Mouse (Mus musculus) urinary bladder, postnatal 14 days (tissue): ENCODE data around the gene Ric1.
"Not testable (repeated sequence)": the region's sequence is repeated elsewhere in the genome, so short reads cannot be mapped to it uniquely, and the experiment has no call there.

Experiments used
- DNase-seq: peaks from one replicate; pipeline ENCODE4 v3.0.0; 2021; ENCODE audit warnings: low spot score

Gene Ric1

DNA sequence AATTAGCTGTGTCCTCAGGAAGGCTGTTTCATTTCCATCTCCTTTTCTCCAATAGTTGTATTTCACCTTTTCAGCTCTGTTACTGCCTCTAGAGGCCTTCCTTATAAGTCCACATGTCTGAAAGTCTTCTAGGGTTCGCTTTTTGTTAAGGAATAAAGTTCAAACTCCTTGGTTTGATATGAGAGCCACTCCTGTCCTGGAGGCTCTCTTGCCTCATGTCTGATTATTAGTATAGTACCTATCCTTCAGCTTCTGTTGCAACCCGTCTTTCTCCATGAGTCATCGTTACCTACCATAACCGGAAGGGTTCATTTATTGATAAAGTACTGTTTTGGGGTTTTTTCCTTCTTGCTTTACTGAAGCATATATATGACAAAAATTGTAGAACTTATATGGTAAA, 5.2 kb downstream of the Ric1 start:
- DNase-seq: no peak

GRCm38 (mm10) chr19:29528568-29528967, 6.5 kb downstream of the Ric1 start:
- no peak for DNase-seq

- DNase-seq: no peak
These were observed 11.9 kb downstream of the Ric1 start for GRCm38 (mm10) chr19:29534030-29534429.

GRCm38 (mm10) chr19:29542256-29542970, 20.3 kb downstream of the Ric1 start:
- peak; percentile 6 for DNase-seq

- no peak for DNase-seq
These were observed 21.9 kb downstream of the Ric1 start for GRCm38 (mm10) chr19:29544026-29544425.

- DNase-seq: no peak
These were observed 28.5 kb downstream of the Ric1 start for GRCm38 (mm10) chr19:29550618-29551017.

DNA sequence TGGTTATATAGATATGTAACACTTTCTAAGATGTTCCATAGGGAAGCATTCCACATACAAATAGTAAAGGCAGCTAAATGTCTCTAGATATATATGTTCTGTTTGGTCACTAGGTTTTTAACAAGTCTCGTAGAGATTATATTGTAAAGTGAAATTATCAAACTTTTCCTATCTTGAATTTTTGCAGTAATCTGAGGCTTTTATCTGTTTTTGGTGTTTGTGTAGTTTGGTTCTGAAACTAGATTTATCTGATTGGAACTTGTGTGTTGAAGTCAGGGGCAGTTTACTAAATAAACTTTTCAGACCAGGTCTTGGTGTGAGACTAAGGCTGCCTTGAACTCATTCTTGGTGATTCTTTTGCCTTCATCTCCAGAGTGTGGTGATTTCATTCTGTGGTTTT, 29.0 kb downstream of the Ric1 start:
- DNase-seq: no peak

GRCm38 (mm10) chr19:29551980-29552379, 29.9 kb downstream of the Ric1 start:
- not testable (repeated sequence) for DNase-seq

- not testable (repeated sequence) for DNase-seq
These were observed 35.2 kb downstream of the Ric1 start for GRCm38 (mm10) chr19:29557171-29557845.

DNA sequence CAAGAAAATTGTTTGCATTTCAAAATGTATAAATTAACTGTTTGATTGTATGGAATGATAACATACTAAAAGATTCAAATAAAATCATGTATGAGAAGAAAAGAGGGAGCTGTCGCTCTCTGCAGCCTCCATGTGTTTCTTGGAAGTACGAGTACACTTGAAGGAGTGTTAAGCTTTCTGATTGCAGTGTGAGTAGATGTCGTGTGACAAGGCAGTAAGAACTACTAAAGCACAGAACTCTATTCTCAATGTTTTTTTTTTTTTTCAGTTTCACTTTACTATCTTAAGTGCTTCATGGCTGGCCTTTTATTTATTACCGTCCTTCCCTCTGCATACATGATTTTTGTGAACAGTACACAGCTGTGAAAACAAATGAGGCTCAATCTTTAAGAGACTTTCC, 40.1 kb downstream of the Ric1 start:
- DNase-seq: no peak

GRCm38 (mm10) chr19:29562603-29563002, 40.5 kb downstream of the Ric1 start:
- no peak for DNase-seq

DNA sequence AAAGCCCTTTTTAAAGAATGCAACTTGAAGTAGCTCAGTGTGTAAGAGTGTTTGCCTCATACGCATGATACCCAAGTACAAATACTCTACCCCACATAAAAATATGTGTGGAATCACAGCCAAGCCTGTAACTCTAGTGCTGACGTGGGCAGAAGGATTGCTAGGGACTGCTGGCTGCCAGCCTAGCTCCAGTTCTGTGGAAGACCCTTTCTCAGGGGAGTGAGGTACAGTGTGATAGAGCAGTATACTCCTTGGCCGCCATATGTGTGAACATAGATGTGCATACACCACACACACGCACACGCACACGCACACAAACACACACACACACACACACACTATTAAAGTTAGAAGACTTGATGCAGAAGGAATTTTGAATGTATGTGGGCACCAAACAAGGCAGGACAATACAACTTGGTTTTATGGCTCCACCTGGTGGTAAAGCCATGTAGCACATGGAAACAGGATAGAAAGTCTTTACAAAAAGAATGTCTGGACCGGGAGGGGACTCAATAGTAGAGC, 41.2 kb downstream of the Ric1 start:
- peak; percentile 70 for DNase-seq

DNA sequence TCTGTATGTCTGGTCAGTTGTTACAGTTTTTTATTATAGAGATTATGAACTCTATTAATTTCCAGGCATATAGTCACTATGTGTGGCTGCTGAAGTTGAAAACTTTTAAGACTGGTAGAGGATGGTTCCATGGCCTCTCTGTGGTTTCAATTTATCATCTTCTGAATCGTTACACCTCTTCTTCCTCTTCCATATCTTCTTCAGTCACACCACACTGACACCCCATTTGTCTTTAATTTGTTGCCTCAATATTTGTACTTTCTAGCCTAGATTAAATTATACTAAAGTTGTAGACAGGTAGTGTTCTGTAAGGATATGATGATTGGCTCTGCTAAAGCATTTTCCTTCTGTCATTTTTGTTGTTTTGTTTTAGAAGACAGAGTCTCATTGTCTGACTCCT, 44.4 kb downstream of the Ric1 start:
- no peak for DNase-seq

- DNase-seq: no peak
These were observed 60.4 kb downstream of the Ric1 start for GRCm38 (mm10) chr19:29582439-29582838.

DNA sequence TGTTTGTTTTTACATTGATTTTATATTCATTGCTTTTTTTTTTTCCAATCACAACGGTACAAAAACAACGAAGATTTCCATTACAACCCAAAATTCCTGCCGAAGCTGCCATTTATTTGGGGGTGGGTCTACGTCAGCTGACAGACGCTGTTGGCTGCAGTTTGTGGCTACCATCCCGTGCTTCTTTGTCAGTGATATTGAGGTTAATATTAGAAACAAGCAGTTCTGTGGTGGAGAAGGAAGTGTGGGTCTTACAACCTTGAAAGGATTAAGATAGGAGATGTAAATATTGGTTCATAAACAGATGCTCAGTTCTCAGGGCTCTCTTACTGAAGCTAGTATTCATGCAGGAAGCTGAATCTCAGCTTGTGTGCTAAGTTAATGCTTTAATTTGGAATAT, 61.7 kb downstream of the Ric1 start:
- no peak for DNase-seq

- DNase-seq: not testable (repeated sequence)
These were observed 71.7 kb downstream of the Ric1 start for GRCm38 (mm10) chr19:29593783-29594182.

DNA sequence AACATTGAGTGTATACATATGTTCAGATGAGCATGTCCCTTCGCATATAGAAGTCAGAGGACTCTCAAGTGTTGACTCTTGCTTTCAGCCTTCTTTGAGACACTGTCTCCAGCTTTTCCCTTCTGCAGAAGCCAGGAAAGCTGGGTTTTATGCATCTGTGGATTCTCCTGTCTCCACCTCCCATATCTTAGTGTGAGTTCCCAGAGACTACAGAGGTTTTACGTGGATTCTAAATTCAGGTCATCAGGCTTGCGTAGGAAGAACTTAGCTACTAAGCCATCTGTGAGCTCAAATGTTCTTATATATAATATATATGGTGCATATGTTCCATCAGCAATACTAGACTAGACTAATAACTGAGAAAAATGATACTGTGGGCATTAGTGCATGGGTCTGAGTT, 74.2 kb downstream of the Ric1 start:
- no peak for DNase-seq

DNA sequence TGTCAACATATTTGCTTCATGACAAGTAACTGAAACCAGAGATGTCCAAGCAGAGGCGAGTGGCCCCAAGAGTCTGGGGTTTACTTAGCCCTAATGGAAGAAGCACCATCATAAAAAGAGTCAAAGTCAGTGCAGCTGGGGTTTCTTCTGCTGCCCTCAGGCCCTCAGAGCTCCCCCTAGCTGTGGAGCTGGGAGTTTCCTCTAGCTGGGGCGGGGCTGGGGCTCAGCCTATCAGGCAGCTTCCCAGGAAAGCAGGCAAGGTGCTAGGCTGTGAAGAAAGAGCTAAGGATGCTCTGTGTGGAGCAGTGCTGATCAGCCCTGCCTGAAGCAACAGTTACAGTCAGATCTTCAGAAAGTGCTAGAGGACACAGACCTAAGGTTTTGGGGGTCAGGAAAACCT, 74.9 kb downstream of the Ric1 start:
- DNase-seq: no peak

DNA sequence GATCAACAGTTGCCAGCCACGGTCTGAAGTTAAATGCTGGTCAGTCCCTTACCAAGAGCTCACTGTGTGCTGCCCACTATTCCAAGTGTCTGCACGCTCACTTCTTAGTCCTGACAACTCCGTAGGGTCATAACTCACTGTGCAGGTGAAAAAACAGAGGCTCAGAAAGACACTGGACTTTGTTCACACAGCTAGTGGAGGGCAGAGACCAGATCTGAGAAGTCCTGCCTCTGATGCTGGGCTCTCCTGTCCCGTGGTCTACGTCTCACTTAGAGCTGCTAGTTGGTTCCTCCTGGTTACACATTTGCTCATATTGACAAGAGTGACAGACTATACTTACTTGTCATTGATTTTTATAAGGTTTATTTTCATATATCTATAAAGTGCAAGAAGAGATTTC, 76.9 kb downstream of the Ric1 start:
- no peak for DNase-seq

DNA sequence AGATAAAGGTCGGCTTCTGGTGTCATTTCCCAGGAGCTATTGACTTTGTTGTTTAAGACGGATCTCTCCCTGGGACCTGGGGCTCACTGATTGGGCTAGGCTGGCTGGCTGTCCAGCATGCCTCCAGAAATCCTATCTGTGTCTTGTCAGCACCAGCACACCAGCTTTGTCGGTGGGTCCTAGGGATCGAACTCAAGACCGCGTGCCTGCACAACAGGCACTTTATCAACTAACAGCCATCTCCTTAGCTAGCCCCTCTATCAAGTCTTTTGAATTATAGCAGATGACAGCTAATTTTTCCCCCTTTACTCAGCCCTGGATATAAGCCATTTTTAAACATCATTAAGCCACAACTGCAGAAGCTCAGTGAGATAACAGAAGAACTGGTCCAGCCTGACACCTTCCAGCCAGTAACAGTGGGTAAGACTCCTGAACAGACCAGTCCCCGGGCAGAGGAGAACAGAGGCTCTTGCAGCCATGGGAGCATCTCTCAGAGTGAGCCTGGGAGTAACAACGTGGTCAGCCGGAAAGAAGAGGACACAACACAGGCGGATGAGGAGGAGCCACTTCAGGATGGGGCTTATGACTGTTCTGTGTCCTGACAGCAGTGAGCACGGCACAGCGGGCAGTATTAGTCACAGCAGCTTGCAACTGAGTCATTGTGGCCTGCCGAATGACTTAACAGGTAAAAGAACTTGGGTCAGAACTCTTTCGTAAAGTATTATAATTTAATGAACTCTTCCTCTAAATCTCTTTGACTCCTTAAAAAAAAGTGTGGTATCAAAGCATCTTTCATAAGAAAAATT, 81.7 kb downstream of the Ric1 start:
- no peak for DNase-seq

DNA sequence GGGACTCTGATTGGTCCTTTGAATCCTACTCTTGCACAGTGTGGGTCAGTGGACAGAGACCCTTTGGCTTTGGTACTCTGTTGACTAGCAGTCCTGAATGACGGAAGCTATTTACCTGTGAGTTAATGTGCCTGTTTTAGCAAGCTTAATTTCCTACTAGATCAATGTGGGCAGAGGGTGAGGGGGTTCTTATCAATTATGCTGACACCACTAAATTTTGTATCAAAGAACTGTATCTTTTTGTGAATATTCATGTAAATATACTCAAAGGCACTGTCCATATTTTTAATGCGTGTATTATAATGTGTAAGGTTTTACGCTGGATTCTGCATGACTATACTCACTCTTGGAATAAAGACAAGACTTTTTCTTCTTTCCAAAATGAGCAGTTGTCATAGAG, 82.6 kb downstream of the Ric1 start:
- no peak for DNase-seq

DNA sequence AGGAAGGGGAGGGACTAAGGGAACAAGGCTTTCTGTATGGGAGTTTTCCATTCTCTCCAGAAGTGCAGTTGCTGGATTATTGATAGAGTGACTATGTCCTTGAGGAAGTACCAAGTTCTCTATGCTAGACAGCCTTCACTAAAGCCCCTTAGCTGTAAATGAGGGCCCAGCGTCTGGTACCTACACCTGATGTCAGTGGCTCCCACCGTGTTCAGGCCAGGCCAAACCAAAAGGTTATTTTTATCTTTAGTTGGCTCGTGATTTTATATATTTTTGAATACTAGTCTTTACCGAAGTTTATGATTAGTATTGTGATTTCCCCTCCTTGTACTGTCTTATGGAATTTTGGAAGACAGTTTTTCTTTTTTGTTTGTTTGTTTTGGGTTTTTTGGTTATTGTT, 85.4 kb downstream of the Ric1 start:
- DNase-seq: no peak

GRCm38 (mm10) chr19:29608212-29608611, 86.1 kb downstream of the Ric1 start:
- DNase-seq: no peak
